Mouse (Mus musculus) brain, embryonic 18.5 days (tissue): ENCODE measurements around the gene Olfr530.

Experiments used
- DNase-seq: peaks from one replicate; pipeline ENCODE4 v3.0.0-alpha.2; 2012; ENCODE audit warnings: low read depth, low spot score

Olfr530 gene

GRCm38 (mm10) chr7:140376231-140376630, at the start of gene Olfr530:
Gene Olfr530, minus strand, starts transcription at chr7:140376331.
- no peak for DNase-seq

DNA sequence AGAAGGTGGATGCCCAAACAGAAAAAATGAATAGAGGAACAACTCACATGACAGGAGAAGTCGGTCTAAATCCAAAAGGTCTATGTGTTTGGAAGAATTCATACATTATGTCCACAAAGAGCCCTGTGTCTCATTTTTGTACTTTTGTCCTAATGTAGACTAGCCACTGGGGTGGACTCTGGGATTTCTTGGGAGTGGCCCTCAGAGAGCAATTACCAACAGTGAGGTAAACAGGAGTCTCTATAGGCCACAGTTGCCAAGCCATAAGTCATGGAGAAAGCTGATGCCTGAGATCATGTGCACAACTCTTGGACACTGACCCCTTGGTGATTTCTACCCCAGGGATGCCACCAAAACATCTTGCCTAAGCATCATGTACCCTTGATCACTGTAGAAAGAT, 45.4 kb upstream of the Olfr530 start, which contains the start of gene Olfr532:
TSS of gene Olfr532 (minus strand) at position 101 of the 400 bp plus-strand sequence.
- no peak for DNase-seq

DNA sequence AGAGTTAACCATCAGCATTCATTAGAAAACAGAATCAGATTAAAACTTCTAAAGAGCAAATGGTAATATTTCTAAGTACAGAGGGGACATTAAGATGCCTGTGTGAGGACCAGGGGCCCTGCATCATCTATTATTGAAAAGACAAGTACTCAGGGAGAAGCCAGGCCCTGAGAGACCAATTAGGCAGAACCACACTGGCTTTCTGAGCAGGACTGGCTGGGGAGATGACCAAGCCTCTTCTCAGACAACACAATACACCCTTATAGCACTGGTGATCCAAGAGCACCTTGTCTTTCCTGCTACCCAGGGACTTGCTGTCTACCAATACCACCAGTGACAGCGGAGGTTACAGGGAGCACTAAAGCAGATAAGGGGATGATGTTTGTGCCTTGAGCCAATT, 26.7 kb upstream of the Olfr530 start, which contains the start of gene Olfr531:
TSS of gene Olfr531 (minus strand) at position 101 of the 400 bp plus-strand sequence.
- no peak for DNase-seq

- DNase-seq: no peak
These were observed 780 bp upstream of the Olfr530 start for GRCm38 (mm10) chr7:140376911-140377310.

DNA sequence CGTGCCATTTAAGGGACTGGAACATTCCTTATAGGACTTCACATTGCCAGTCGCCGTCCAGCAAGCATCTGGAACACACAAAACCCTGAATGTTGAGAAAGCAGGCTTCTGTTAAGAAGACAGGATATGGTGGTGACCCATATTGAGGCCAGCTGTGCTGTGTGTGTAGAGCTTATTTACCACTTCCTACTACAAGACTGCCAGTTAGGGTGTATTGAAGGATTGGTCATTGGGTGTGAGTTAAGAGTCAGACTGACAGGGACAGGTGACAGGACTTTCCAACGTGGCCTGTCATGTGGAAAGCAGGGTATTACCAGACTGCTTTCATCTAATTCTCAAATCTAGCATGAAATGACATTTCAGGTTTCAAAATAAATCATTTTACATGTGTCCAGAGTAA, 1.8 kb downstream of the Olfr530 start:
- DNase-seq: no peak

DNA sequence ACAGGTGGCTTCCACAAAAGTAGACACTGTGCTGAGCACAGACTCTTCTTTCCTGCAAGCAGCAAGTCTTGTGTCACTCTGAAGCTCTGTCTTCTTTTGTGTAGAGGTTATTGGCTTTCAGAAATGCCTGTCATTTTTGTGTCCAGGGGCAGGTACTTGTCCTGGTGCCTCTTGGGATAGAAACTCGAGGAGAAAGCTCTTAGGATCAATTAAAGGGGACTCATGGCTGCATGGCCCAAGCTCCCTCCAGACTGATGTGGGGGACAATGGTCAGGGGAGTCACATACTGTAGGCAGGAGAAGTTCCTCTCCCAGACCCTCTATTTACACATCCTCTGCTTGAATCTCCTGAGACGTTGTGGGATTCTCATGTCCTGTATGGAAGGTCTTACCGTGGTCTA, 14.6 kb downstream of the Olfr530 start, which contains the start of gene Olfr60:
TSS of gene Olfr60 (minus strand) at position 101 of the 400 bp plus-strand sequence.
- DNase-seq: no peak

DNA sequence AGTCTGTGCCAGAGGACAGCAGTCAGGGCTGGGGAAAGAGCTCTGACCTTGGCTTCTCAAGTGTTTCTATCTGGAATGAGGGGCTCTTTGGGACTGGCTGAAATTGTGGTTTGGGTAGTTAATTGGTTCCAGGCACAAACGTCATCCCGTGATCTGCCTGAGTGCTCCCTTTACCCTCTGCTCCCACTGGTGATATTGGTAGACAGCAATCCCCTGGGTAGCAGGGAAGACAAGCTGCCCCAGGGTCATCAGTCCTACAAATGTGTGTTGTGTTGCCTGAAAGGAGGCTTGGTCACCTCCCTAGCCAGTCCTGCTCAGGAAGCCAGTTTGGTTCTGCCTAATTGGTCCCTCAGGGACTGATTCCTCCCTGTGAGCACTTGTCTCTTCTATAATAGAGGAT, 42.4 kb downstream of the Olfr530 start, which contains the start of gene Olfr527:
TSS of gene Olfr527 (plus strand) at position 301 of the 400 bp plus-strand sequence.
- no peak for DNase-seq

DNA sequence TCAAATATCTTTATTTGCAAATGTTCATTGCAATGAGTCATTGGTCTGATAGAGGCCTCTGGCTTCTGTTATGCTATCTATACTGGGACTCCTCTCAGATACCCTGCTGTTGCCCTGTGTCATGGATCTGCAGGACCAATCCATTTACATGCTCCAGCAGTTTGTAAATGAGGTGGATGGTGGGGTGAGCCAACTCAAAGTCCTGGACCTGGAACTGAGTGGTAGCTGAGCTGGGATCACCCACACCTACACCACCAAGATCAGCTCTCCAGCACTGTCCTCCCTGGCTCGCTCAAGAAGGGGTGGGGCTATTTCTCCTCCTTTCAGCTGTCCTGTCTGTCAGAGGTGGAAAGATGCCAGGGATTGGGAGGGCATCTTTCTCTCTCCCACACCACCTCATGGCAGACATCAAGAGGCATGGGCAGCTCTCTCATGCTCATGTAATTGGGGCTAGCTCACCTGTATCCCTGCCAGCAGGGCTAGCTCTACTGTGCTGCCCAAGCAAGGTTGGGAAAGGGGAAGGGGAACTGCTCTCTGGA, 46.3 kb downstream of the Olfr530 start:
- DNase-seq: no peak
